Mouse (Mus musculus) thymus, adult 2 months (tissue): ENCODE measurements around the gene Rbpms2.
A peak's percentile ranks its signal among the peaks of the same experiment; 100 is the strongest.

ENCODE experiments used
- CTCF ChIP-seq: fragments of 200-500 bp; IDR thresholded peaks from 2 replicates; pipeline ENCODE4 v1.5.1; 2012; ENCODE audit warnings: mild to moderate bottlenecking, control low read depth, low read length, moderate library complexity, borderline replicate concordance; ENCODE audit not compliant: control insufficient read depth, poor library complexity, insufficient read depth; ENCODE audit errors: extremely low read depth
- POLR2A ChIP-seq: fragments of 200-500 bp; IDR thresholded peaks from 2 replicates; pipeline ENCODE4 v1.6.1; 2012; ENCODE audit warnings: mild to moderate bottlenecking, low read length, control low read depth, moderate library complexity; ENCODE audit not compliant: control insufficient read depth, poor library complexity, insufficient read depth; ENCODE audit errors: extremely low read depth

- TF ChIP-seq CTCF (no peak), POLR2A (peak; percentile 40; the same call in 1 of the 2 replicates)
Measured at GRCm38 (mm10) chr9:65586406-65587269, 42.8 kb upstream of the Rbpms2 start, which contains the start of gene Pif1.
